Mouse (Mus musculus): ENCODE data around the gene Slc9a1.

DNA sequence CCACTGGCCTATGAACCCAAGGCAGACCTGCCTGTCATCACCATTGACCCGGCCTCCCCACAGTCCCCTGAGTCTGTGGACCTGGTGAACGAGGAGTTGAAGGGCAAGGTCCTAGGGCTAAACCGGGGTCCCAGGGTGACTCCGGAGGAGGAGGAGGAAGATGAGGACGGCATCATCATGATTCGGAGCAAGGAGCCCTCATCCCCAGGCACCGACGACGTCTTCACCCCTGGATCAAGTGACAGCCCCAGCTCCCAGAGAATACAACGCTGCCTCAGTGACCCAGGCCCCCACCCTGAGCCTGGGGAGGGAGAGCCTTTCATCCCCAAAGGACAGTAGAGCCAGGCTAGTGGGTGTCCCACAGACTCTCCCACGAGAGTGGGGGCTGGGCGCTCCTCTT is 52.5 kb downstream of the Slc9a1 start:
- TF ChIP-seq CTCF (IDR thresholded peaks at IDR 0.05; ENCODE audit: low read depth): no peak
- no peak for TF ChIP-seq EP300 (IDR thresholded peaks at IDR 0.05; ENCODE audit: low read depth)
